Mouse (Mus musculus): ENCODE results near the gene Cdc25a.

Cdc25a gene

DNA sequence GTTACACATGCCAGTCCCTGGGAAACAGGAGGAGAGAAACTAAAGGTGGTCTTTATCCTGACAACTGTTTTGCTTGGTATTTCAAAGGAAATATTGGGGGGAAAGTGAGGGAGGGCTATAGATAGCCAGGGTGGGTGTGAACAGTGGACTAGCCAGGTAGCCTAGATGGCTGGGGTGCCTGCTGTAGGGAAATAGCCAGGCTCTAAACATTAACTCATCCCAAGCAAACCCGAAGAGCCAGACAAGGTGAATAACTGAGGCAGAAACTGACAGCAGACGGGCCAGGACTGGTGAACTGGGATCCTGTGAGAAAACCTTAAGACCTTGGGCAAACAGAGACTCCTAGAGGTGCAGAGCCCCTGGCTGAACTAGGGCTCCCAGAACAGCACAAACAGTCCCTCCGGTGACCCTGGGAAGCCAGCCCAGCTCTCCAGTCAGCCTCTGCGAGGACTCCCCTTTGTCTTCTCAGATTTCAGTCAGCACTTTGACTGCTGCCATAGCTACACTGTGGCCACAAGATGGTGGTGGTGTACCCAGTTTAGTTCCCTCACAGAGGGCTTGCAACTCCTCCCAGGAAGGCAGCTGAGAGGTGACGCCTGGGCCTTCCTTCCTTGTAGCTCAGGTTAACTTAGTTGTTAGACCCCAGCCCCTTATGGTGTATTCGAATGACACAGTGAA, 19.2 kb downstream of the Cdc25a start:
- DNase-seq: peak; percentile 85 to 87

DNA sequence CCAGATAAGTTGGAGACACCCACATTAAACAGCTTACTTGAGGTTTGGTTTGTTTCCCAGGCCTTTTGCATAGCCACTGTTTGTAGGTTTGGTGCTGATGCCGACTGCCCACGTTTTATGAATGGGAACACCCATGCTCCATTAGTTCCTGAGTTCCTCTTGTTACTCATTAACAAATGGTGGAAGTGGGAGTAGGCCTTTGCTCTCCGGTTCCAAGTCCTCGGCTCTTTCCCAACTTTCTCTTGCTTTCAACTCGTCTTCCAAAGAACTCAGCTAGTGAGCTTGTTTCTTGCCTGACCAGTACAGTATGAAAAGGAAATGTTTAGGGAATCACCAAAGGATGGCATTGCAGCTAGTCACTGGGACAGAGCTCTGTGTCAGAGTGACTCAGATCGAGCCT, 20.2 kb downstream of the Cdc25a start:
- DNase-seq: peak; percentile 68 to 90

DNA sequence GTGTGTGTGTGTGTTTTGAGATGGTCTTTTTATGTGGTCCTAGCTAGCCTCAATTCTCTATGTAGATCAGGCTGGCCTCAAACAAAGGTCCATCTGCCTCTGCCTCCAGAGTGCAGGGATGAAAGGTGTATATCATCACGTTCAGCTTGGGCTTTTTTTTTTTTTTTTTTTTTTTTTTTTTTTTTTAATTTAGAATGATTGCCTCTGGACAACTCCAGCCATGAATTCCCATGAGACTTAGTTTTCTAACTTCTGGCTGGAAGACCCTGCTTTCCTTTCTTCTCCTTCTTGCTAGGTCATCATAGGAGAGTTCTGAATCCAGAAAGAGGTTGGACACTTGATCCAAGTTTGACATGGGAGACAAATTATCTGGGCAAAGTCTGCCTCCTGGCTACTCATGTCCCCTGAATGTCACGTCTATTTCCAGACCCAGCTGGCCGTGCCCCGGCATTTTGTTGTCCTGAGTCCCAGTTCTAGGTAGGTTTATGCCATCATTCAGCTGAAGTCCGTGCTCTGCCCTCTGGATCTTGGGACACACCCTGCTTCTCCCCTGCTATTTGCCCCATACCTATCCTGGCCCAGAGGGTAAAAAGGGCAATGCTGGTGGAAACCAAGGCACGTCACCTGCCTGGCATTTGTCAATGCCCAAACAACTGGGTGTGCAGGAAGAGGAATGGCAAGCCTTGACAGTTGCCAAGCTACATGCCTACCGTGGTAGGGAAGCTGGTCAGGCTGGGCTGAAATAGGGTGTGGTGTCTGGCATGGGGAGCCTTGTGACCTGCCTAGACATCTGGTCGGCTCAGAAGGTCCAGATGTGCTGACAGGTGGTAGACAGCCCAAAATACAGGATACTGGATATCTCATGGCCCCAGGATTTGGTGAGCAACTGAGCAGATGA, 21.1 kb downstream of the Cdc25a start:
- DNase-seq: peak; percentile 38 to 52

DNA sequence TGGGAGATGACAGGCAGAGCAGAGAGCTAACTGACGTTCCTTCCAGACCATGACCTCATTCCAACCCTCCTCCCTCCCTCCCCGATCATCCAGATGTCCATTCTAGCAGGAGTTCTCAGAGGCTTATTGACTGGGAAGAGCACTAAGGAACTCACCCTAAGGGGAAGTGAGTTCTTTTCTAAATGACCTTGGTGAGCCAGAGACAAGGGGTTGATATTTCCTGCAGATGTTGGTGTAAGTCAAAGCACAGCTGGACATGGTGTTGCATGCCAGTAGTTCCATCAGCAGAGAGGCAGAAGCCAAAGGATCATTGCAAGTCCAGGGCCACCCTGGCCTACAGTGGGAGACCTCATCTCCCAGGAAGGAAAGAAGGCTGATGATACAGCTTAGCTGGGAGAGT, 22.6 kb downstream of the Cdc25a start:
- DNase-seq: peak in 1 of 2 experiments; percentile 16

DNA sequence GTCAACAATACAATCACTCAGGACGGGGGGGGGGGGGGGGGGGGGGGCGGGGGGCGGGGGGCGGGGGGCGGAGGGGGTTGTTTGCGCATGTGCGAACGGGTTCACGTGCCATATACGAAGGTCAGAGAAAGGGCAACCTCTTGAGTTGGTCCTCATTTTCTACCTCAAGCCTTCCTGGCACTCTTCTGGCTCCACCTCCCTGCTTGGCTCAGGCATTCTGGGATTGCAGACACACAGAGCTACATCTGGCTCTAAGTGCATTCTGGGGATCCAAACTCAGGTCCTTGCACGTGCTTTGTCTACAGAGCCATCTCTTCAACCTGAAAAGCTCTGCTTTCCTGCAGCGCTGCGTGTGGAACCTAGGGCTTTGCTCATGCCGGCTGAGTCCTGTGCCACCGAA, 24.0 kb downstream of the Cdc25a start:
- DNase-seq: no peak

DNA sequence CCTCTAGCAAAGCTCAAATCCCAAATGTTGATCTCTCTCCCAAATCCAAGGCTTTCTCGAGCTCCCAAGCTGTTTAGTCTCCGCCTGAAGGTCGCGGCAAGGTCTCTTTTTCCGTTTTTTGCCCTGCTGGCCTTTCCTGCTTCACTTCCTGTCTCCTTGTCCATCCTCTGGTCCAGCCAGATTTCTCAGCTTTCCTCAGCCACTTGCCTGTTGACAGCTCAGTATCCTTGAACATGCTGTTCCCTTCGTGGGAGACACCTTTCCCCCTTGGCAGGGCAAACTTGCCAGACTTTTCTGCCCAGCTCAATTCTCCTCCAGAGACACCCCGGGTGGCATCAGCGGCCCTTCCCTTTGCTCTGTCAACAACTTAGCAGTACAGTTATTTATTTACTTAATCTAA, 24.4 kb downstream of the Cdc25a start:
- peak; percentile 53 to 69 for DNase-seq

DNA sequence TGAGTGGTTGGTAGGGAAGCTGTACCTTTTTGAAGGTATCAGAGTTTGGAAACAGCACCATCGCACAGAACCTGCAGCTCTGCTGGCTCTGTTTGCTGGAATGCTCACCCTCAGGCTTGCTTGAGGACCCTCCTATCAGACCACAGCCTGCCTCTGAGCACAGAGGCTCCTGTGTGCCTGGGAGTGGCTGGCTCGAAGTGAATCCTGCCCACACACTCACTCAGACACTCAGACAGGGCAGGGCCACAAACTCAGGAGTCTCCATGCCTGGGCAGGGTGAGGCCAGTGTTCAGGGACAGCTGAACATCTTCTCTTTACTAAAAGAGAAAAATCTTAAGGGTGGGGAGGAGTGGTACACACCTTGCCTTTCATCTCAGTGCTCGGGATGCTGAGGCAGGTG, 25.2 kb downstream of the Cdc25a start:
- no peak for DNase-seq

DNA sequence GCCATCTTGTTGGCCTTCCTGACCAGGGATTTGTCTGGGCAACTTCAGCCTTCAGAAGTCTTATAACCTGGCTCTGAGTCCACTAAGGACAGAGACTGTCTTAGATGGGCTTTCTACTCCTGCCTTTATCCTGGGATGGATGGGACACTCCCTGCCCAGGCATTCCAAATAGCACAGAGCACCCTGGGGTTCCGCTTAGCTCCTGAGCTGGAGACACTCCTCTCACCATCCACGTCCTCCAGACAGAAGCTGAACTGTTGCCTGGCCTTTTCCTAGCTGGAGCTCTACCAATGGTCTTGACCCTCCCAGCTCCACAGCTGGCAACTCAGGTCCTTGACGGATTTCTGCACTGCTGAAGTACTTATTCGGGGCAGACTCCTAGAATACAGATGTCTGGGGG, 26.9 kb downstream of the Cdc25a start:
- peak in 1 of 2 experiments; percentile 12 for DNase-seq

DNA sequence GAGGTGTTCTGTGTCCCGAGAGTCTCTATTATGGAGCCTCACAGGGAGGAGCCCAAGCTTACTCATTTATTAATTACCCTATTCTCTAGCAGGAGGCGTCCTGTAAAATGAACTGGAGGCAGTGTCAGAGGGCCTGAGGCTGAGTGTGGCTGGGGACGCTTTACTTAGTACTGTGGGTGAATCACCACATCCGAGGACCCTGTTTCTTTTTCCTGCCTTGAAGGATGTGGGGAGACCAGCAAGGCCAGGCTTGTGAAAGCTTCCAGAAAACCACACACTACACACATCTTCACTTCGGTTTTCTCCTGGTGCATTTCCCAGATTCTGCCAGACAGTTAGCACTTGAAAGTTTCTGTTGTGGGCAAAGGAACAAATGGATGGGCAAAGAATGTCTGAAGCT, 27.4 kb downstream of the Cdc25a start:
- no peak for DNase-seq

DNA sequence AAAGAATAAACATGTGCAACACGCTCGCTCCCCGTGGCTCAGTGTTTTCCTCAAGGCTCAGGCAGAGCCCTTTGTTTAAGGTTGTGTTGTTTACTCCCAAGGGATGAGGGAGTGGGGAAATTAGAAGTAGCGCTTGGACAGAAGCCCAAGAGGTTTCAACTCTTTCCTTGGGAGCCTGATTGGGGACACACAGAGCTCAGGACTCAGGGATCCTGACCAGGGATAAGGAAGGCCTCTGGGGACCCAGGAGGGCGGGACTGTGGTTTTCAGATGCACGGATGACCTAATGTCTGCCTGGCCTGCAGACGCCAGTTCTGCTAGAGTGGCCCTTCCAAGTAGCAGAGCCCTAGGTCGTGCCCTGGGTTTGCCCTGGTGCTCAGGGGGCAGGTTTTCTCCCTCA, 31.9 kb downstream of the Cdc25a start:
- DNase-seq: peak; percentile 84 to 93

DNA sequence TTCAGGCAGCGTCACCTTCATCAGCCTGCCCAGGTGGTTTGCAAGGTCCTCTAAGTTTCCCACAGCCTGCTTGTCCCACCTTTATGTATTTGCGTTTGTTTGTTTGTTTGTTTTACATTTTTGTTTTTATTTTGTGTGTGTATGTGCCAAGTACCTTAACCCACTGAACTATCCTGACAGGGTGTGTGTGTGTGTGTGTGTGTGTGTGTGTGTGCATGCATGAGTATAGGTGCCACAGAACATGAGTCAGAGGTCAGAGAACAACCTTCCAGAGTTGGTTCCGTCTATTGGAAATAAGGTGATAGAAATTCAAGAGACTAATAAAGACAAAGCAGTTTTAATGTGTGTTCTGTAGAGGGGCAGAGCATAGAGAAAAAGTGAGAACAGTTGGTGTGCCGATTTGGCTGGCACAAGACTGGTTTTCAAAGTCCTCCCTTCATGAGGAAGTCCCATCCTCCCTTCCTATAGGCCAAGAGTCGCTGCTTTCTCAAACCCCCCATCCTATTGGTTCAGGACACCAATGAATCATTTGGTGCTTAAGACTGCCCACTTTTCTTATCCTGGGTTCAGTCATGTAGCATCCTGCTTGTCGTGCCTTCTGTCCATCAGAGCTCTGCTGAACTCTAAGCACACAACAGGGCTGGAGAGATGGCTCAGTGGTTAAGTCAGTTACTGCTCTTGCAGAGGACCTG, 32.5 kb downstream of the Cdc25a start:
- no peak for DNase-seq

DNA sequence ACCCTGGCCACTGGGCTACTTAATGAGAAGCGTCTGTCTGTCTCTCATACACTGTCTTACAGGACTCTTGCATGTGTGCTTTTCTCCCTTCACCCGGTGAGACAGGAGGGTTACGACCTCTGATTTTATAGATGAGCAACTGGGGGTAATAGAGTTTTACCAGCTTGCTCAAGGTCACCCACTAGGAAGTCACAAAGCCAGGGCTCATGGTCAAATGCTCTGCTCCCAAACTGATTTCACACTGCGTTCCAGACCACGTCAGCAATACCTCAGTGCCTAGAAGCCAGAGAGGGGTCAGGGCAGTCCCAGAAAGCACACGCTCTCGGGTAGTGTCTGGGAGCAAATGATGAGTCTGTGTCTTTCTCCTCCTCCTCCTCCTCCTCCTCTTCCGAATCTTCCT, 33.7 kb downstream of the Cdc25a start:
- no peak for DNase-seq

DNA sequence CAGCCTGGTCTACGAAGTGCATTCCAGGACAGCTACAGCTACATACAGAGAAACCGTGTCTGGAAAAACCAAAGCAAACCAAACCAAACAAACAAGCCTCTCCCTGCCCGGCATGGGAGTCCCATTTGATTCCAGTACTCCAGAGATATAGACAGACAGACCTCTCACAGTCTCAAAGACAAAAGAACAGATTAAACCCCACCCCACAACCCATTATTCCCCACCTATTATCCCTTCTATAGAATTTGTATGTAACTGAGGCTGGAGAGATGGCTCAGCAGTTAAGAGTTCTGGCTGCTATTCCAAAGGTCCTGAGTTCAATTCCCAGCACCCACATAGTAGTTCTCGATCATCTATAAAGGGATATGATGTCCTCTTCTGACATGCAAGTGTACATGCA, 34.5 kb downstream of the Cdc25a start:
- no peak for DNase-seq

DNA sequence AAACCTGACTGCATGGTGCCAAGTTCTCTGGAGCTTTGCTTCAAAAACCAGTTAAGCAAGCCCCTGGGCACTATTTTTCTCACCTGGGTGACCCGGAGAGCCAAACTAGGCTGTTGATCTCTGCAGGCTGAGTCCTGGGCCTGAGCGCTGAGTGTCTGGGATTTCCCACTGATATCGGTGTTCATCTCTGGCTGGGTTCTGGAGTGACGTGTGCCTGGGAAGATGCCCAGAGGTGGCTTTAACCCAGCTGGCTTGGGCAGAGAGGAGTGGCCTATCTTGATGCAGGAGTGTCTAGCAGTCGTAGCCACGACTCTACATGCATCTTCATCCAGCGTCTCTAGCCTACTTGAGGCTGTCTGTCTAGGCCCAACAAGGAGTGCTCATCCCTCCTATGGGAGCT, 36.4 kb downstream of the Cdc25a start:
- no peak for DNase-seq

DNA sequence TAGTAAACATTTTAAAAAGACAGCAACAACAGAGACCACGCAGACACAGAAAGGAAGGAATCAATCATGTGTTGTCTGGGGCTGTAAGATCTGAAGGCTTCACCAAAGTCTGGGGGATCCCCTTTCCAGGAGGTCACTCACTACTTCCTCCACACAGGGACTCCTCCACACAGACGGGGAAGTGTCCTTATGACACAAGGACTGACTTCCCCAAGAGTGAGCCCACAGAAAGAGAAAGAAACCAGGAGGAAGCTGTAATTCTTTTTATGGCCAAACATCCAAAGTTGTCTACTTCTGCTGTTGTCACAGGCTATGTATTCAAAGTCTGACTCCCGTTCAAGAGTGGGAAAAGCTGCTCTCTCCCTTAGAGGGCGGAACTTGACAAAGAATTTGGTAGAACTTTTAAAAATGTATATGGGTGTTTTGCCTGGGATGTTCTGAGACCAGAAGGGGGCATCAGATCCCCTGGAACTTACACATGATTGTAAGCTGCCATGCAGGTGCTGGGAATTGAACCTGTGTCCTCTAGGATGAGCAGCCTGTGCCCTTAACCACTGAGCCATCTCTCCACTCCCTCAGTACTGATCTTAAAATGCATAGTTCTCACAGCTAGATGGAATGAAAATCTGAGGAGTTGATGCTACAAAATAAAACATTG, 39.0 kb downstream of the Cdc25a start:
- peak in 1 of 2 experiments; percentile 31 for DNase-seq

DNA sequence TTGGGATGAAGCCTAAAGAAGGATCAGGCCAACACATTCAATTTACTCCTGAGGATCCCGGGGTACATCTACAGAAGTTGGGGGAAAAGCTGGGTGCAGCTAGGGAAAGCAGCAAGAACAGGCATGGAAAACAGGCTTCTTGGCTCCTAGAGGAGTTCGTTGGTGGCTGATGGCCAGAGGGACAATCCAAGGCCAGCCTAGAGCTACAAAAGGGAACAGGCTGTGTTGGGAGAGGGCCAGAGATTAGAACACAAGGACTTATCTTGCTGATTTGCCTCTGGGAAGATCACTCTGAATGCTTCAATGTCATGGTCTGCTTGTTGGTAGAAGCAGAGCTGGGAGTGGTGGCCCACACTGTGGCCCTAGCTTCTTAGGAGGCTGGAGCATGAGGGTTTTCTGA, 42.6 kb downstream of the Cdc25a start:
- DNase-seq: peak in 1 of 2 experiments; percentile 18

DNA sequence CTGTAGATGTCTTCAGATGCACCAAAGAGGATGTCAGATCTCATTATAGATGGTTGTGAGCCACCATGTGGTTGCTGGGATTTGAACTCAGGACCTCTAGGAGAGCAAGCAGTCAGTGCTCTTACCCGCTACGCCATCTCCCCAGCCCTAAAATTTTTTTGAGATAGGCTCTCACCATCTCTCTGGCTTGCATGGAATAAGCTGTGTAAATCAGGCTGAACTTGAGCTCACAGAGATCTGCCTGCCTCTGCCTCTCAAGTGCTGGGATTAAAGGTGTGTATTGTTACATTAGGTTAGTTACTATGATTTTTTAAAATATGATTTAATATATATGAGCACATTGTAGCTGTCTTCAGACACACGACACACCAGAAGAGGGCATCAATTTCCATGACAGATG, 53.8 kb downstream of the Cdc25a start:
- no peak for DNase-seq

DNA sequence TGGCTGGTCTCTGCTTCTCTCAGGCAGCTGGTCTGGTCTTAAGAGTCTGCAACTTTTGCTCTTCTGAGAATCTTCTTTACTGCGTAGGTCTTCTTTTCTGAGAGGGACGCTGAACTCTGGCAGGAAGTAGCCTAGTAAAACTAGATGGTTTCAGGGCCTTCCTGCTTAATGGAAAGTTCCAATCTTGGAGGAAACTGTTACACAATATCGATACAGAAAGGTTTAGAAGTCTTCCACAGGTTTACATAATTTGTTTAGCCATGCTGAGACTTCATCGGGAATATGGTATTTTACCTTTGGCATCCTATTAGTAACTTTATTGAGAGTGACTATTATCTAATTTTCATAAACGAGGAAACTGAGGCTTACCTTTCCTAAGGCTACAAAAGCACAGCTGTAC, 54.7 kb downstream of the Cdc25a start:
- no peak for DNase-seq

DNA sequence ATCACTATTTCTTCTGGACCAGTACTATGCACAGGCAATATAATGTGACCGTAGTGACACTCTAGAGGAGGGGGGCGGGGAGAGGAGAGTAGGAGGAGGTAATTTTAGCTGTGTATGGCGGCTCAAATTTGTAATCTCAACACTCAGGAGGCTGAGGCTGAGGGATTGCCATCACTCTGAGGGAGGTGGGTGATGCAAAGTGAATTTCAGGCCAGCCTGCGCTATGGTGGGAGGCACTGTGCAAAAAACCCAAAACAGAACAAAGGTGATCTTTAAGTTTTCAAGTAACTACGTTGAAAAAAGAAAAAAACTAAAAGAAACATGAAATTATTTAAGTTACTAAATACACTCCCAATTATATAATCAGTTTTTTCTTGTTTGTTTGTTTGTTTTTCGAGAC, 55.4 kb downstream of the Cdc25a start:
- DNase-seq: no peak

DNA sequence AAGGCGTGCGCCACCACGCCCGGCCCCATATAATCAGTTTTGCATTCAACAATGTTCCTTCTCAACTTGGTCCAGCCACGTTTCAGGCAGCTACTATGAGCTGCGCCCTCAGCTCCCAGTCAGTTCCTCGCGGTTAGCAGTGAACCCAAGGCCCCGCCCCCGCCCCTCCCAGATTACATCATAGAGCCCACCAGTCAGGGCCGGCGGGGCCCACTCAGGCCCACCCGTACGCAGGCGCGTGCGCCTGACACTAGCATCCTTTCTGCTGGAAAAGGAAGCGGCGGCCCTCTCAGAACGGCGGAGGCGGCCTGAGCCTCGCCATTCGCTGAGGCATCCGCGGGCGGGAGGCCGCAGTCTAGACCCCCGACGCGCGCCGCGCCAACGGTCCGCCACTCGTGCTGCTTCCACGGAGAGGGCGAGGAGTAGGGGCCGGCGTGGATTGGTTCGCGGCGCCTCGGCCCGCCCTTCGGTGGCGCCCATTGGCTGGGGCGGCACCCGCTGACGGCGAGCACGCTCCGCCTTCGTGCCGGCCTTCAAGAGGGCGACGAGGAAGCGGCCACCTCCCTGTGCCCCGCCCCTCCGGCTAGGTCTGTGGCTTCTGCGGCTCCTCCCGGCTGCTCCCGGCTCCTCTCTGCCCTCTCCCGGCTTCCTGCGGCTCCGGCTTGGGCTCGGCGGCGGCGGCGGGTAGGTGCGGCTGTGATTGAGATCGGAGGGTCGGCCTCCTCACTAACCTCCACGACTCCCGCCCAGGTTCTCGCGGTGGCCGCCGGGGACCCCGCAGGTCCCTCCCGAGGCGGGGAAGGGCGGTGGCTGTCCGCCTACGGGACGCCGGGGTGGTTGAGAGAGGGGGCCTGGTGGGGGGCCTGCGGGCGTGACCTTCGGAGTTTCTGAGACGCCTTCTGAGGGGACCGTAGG, 56.1 kb downstream of the Cdc25a start, which contains the start of gene Map4:
Map4 (plus strand) TSS at position 204 of the 915 bp plus-strand sequence.
- peak; percentile 98 to 99 for DNase-seq

DNA sequence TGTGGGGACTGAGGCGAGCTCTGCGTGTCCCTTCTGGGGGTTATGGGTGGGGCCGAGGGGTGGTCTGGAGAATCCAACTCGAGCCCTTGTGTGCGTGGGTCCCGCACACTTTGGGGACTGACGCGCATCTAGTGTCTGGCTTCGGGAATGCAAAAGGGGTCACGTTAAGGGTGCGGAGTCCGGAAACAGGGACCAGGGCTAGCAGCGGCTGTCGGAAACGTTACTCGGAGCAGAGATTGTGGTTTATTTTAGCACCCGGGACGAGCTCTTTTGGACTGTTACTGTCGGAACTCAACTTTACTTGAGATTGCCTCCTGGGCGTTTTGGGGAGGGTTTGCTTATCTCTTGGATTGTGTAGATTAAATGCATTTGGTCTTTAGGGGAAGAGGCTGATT, 57.0 kb downstream of the Cdc25a start:
- peak; percentile 38 to 54 for DNase-seq

Measured in kidney, postnatal 36 days (tissue).